ENCODE assay signal across 9 mouse cellular contexts in the genomic region with DNA sequence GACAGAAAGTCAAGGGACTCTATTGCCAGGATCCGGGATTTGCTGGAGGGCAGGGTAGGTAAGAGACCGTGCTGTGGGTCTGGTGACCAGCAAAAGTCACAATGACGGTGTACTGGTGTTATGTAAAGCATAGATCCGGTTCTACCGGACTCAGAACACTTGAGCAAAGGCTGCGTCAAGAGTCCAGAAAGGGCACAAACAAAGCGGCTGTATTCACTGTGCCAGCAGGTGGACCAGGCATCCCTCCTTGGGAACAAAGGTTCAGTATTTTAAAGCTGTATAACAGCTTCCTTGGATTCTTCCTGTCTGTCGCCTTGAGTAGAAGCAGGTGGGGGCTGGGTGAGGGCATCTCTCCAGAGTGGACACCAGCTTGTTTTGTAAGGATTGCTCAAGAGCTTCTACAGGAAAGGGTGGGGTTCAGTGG. TPM values are rescaled to one million over a fixed set of nuclear protein-coding genes. Genes with fewer than 3 reads are reported as not detected.
DNase-seq lines count a peak whose midpoint lies in the region; ATAC-seq lines count a peak whose summit lies in the region.
"Had no signal": no experiment of that assay in that cellular context is flagged by ENCODE, and none has a peak within 500 bp of the region (broad histone marks: within the 10 kb centered on the region; RNA-seq: fewer than 3 reads in every experiment).

No protein-coding gene starts in this region.

- no peak for ATAC-seq in liver, embryonic 12.5 days
- ATAC-seq in stomach, embryonic 16.5 days (ENCODE audit: insufficient read depth, low FRiP score), result peak; percentile 65; the same call in 1 of the 2 replicates
- no peak for ATAC-seq in CD4-positive, CD25-positive, alpha-beta regulatory T cell, adult 4 months

- H3K9me3 ChIP-seq in liver, embryonic 12.5 days (replicated peaks), result no peaks in the 10 kb centered on the region
- H3K9me3 ChIP-seq in stomach, embryonic 16.5 days (replicated peaks; ENCODE audit: control insufficient read depth, low read length), result no peaks in the 10 kb centered on the region
- H3K9me3 ChIP-seq: midbrain, embryonic 12.5 days had no signal

- DNase-seq in urinary bladder, postnatal 14 days (ENCODE audit: low spot score), result peak; percentile 64
- no peak for DNase-seq in urinary bladder, adult 2 months (ENCODE audit: low spot score)
- DNase-seq in heart, postnatal 10 days, result peak; percentile 42 to 56
- DNase-seq in spleen, adult 12 weeks (ENCODE audit: low spot score), result no peak
- no peak for DNase-seq in c-Kit-positive CD71-positive TER-119-positive erythroid progenitor cells, embryonic 14.5 days (ENCODE audit: low spot score)

- no peaks in the 10 kb centered on the region for H3K27me3 ChIP-seq in liver, embryonic 12.5 days (replicated peaks)
- H3K27me3 ChIP-seq in stomach, embryonic 16.5 days (ENCODE audit: control insufficient read depth, insufficient read depth, low read length), result no peaks in the 10 kb centered on the region
- H3K27me3 ChIP-seq: midbrain, embryonic 12.5 days had no signal

- intact Hi-C loops in heart, postnatal 10 days (cut with DNase I), result no loop called here

- WGBS in liver, embryonic 12.5 days (ENCODE audit: insufficient replicate concordance), result 41% methylated on average over 8 of the region's 8 CpGs
- 53% methylated on average over 8 of the region's 8 CpGs for WGBS in stomach, embryonic 16.5 days

- H3K4me1 ChIP-seq in liver, embryonic 12.5 days, result peaks cover 51% of the 10 kb centered on the region
- H3K4me1 ChIP-seq in stomach, embryonic 16.5 days (ENCODE audit: control insufficient read depth, insufficient read depth, low read length), result peaks cover 7% of the 10 kb centered on the region

- H3K4me2 ChIP-seq in liver, embryonic 12.5 days, result peak overlapping the region; percentile 21; the same call in 1 of the 2 replicates
- no peak overlapping the region for H3K4me2 ChIP-seq in stomach, embryonic 16.5 days (ENCODE audit: low read depth, low read length)
- H3K4me2 ChIP-seq: midbrain, embryonic 12.5 days had no signal

- H3K9ac ChIP-seq in liver, embryonic 12.5 days, result no peak overlapping the region
- no peak overlapping the region for H3K9ac ChIP-seq in stomach, embryonic 16.5 days (ENCODE audit: low read length)
- H3K9ac ChIP-seq: midbrain, embryonic 12.5 days had no signal

- peak overlapping the region; percentile 39; the same call in 1 of the 2 replicates for H3K27ac ChIP-seq in liver, embryonic 12.5 days
- peak overlapping the region; percentile 36 for H3K27ac ChIP-seq in stomach, embryonic 16.5 days (ENCODE audit: low read length)
- H3K27ac ChIP-seq: midbrain, embryonic 12.5 days had no signal

- H3K4me3 ChIP-seq in liver, embryonic 12.5 days, result no peak overlapping the region
- H3K4me3 ChIP-seq in stomach, embryonic 16.5 days (replicated peaks; ENCODE audit: low read length), result no peak overlapping the region
- H3K4me3 ChIP-seq: midbrain, embryonic 12.5 days had no signal

- no peaks in the 10 kb centered on the region for H3K36me3 ChIP-seq in liver, embryonic 12.5 days
- no peaks in the 10 kb centered on the region for H3K36me3 ChIP-seq in stomach, embryonic 16.5 days (ENCODE audit: control insufficient read depth, insufficient read depth, low read length)
- H3K36me3 ChIP-seq: midbrain, embryonic 12.5 days had no signal

RNA-seq across cellular contexts. Expression of a gene that starts 22.3 kb away (rescaled TPM):
- polyA plus RNA-seq in urinary bladder, adult 2 months (2012; rRNA removed), result 106 and 139 TPM in 2 replicates
- total RNA-seq in heart, postnatal 10 days (2021), result 100 to 1,000 TPM in 1 of 2 experiments, 10 to 100 TPM in 1; 98.8 to 116 TPM
- 12.3 and 12.8 TPM in 2 replicates for polyA plus RNA-seq in liver, embryonic 12.5 days (2016; fragmentation: Nextera tagmentation; extraction: Ambion mirVana)
- 21.3 and 22.0 TPM in 2 replicates for polyA plus RNA-seq in stomach, embryonic 16.5 days (2015; fragmentation: Nextera tagmentation; extraction: Ambion mirVana)
- 1 to 10 TPM; 5.4 to 5.5 TPM for polyA plus RNA-seq in CD4-positive, CD25-positive, alpha-beta regulatory T cell, adult 4 months (2017; shearing (Covaris generic))

Comparison
In these comparisons a context has a peak if more than half of its experiments do, and no peak if none do; other contexts are left out.
1. DNase-seq: peak in urinary bladder, postnatal 14 days (single experiment) and heart, postnatal 10 days (2 of 2); none in urinary bladder, adult 2 months (single experiment), spleen, adult 12 weeks (single experiment) and c-Kit-positive CD71-positive TER-119-positive erythroid progenitor cells, embryonic 14.5 days (single experiment).